Mouse (Mus musculus) limb, embryonic 14.5 days (tissue): ENCODE results near the gene Mfap5. TPM values are rescaled to one million over a fixed set of nuclear protein-coding genes. Genes with fewer than 3 reads are reported as not detected.
"Not testable (repeated sequence)": the region's sequence is repeated elsewhere in the genome, so short reads cannot be mapped to it uniquely, and the experiment has no call there.

Experiments
- ATAC-seq: fragments of 200-750 bp; cut with Nextera tagmentation; 2 replicates; pipeline ENCODE4 v1.8.0; 2017; ENCODE audit warnings: low read depth, moderate number of reproducible peaks, moderate TSS enrichment; ENCODE audit not compliant: low FRiP score
- DNase-seq: peaks from one replicate; pipeline ENCODE4 v3.0.0-alpha.2; 2015; ENCODE audit warnings: low spot score
- H3K27ac ChIP-seq: fragments of 300-500 bp; sonication (generic); replicated peaks from 2 replicates; pipeline ENCODE4 v1.5.1; 2014; ENCODE audit warnings: low read depth, mild to moderate bottlenecking, low read length, moderate library complexity, mixed read lengths
- H3K27me3 ChIP-seq: fragments of 300-500 bp; sonication (generic); 2 replicates; pipeline ENCODE4 v1.6.1; 2014; ENCODE audit warnings: low read length, mixed read lengths; ENCODE audit not compliant: control insufficient read depth, insufficient read depth
- H3K36me3 ChIP-seq: fragments of 300-500 bp; sonication (generic); 2 replicates; pipeline ENCODE4 v1.6.1; 2014; ENCODE audit warnings: mild to moderate bottlenecking, low read length, moderate library complexity, mixed read lengths; ENCODE audit not compliant: control insufficient read depth, insufficient read depth
- H3K4me1 ChIP-seq: fragments of 300-500 bp; sonication (generic); 2 replicates; pipeline ENCODE4 v1.6.1; 2014; ENCODE audit warnings: antibody characterized with exemption, low read length, mixed read lengths; ENCODE audit not compliant: control insufficient read depth, insufficient read depth
- H3K4me2 ChIP-seq: fragments of 300-500 bp; sonication (generic); replicated peaks from 2 replicates; pipeline ENCODE4 v1.6.1; 2014; ENCODE audit warnings: low read depth, mild to moderate bottlenecking, low read length, moderate library complexity; ENCODE audit not compliant: severe bottlenecking
- H3K4me3 ChIP-seq: fragments of 300-500 bp; sonication (generic); replicated peaks from 2 replicates; pipeline ENCODE4 v1.5.1; 2014; ENCODE audit warnings: low read length
- H3K9ac ChIP-seq: fragments of 300-500 bp; sonication (generic); 2 replicates; pipeline ENCODE4 v1.6.1; 2014; ENCODE audit warnings: mild to moderate bottlenecking, low read depth, low read length, moderate library complexity; ENCODE audit not compliant: severe bottlenecking
- H3K9me3 ChIP-seq: fragments of 300-500 bp; sonication (generic); 2 replicates; pipeline ENCODE4 v1.6.1; 2016; ENCODE audit warnings: low read length; ENCODE audit not compliant: control insufficient read depth
- POLR2A ChIP-seq: fragments of 200-500 bp; IDR thresholded peaks from 2 replicates; pipeline ENCODE4 v1.8.0; 2012; ENCODE audit warnings: inconsistent platforms, mild to moderate bottlenecking, moderate library complexity, borderline replicate concordance; ENCODE audit not compliant: insufficient read depth, insufficient read length; ENCODE audit errors: extremely low read depth
- WGBS: fragments of 180-500 bp; shearing (Covaris S2); extraction: QIAGEN DNeasy Blood & Tissue Kit; methylation state at CpG from one replicate; pipeline ENCODE4 v1.1.7; 2014; 5-methylcytosine and 5-hydroxymethylcytosine counted together
- polyA plus RNA-seq, 2 experiments: library from polyadenylated mRNA; depleted of rRNA in 1 of 2; stranded (reverse) in 1 of 2; unstranded in 1 of 2; fragments of >200 nt; fragmentation: Nextera tagmentation in 1 of 2; extraction: Ambion mirVana in 1 of 2; gene quantifications; 2 replicates each; pipeline versions ENCODE4 v1.2.1 to v1.2.3; 2012 to 2014

Mfap5 gene
- polyA plus RNA-seq, 2 experiments: 33.5 to 47.3 TPM

DNA sequence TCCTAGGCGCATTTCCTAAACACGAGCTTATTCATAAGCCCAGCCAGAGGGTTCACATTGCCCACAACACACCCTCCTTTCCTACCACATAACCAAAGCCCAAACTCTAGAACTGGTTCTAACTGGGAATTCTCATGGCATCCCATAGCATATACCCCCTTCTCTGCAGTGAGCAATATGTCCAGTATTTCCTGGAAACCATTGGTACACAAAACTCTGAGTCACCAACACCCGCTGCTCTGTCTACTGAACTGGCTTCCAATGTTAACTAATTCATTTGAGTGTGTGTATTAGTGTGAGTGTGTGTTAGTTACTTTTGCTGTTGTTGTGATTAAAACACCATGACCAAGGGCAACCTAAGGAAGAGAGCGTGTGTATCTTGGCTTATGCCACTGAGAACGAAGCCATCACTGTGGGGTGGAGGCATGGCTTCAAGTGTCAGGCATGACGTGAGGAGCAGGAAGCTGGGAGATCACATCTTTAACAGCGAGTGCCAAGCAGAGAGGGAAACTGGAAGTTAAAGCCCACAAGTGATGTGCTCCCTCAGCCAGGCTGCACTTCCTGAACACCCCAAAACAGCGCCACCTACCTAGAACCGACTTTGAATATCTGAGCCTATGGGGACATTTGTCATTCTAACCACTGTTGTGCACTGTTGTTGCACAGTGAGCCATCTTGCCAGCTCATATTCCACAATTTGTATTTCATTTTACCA, 59.6 kb downstream of the Mfap5 start:
- TF ChIP-seq POLR2A: no peak
- WGBS: 93% methylated on average over 9 of the region's 9 CpGs
- ATAC-seq: no peak

GRCm38 (mm10) chr6:122569113-122569512, 63.5 kb downstream of the Mfap5 start:
- TF ChIP-seq POLR2A: no peak
- Histone ChIP-seq H3K9me3 (no peaks in the 10 kb centered on the region), H3K27ac (no peak overlapping the region), H3K4me1 (no peaks in the 10 kb centered on the region), H3K27me3 (no peaks in the 10 kb centered on the region), H3K36me3 (no peaks in the 10 kb centered on the region), H3K4me3 (no peak overlapping the region), H3K4me2 (no peak overlapping the region), H3K9ac (no peak overlapping the region)
- WGBS: 58% methylated on average over 5 of the region's 5 CpGs
- no peak for ATAC-seq
- DNase-seq: no peak

More for the DNA sequence above, 59.6 kb downstream of the Mfap5 start:
- Histone ChIP-seq H3K4me1 (no peaks in the 10 kb centered on the region), H3K27ac (no peak overlapping the region), H3K4me2 (no peak overlapping the region), H3K9me3 (no peaks in the 10 kb centered on the region), H3K27me3 (no peaks in the 10 kb centered on the region), H3K4me3 (no peak overlapping the region), H3K36me3 (no peaks in the 10 kb centered on the region), H3K9ac (no peak overlapping the region)
- DNase-seq: no peak

GRCm38 (mm10) chr6:122569762-122570161, 64.1 kb downstream of the Mfap5 start:
- no peak for DNase-seq
- H3K4me2 ChIP-seq: no peak overlapping the region
- H3K36me3 ChIP-seq: no peaks in the 10 kb centered on the region
- no peaks in the 10 kb centered on the region for H3K27me3 ChIP-seq
- TF ChIP-seq POLR2A: no peak
- H3K4me3 ChIP-seq: no peak overlapping the region
- H3K27ac ChIP-seq: no peak overlapping the region
- no peak for ATAC-seq
- H3K9ac ChIP-seq: no peak overlapping the region
- WGBS: 80% methylated on average over 1 of the region's 1 CpGs
- H3K4me1 ChIP-seq: no peaks in the 10 kb centered on the region
- H3K9me3 ChIP-seq: no peaks in the 10 kb centered on the region

- Histone ChIP-seq H3K4me2 (no peak overlapping the region), H3K4me3 (no peak overlapping the region), H3K9me3 (no peaks in the 10 kb centered on the region), H3K27me3 (no peaks in the 10 kb centered on the region), H3K4me1 (no peaks in the 10 kb centered on the region), H3K27ac (no peak overlapping the region), H3K9ac (no peak overlapping the region), H3K36me3 (no peaks in the 10 kb centered on the region)
- WGBS: 53% methylated on average over 8 of the region's 8 CpGs
- no peak for ATAC-seq
- no peak for TF ChIP-seq POLR2A
- DNase-seq: no peak
Observed at GRCm38 (mm10) chr6:122570695-122571616, 65.3 kb downstream of the Mfap5 start.

DNA sequence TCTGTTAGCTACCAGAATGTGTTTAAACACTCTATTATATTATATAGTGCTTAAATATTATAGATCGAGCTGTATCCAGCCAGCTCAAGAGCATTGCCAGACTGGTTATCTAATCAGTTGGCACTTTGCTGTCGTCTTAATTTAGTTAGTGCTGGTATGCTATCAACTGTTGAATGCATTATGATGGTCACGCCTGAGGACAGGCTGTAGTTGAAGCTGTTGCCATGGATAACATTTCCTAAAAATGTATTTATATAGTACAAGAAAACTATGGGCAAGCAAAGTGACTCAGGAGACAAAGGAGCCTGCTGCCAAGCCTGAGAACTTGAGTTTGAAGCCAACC, 65.9 kb downstream of the Mfap5 start:
- no peaks in the 10 kb centered on the region for H3K9me3 ChIP-seq
- ATAC-seq (no peak), DNase-seq (no peak)
- no peak overlapping the region for H3K9ac ChIP-seq
- H3K4me3 ChIP-seq: no peak overlapping the region
- H3K27ac ChIP-seq: no peak overlapping the region
- TF ChIP-seq POLR2A: no peak
- H3K27me3 ChIP-seq: no peaks in the 10 kb centered on the region
- H3K4me1 ChIP-seq: no peaks in the 10 kb centered on the region
- H3K4me2 ChIP-seq: no peak overlapping the region
- WGBS: 82% methylated on average over 3 of the region's 3 CpGs
- no peaks in the 10 kb centered on the region for H3K36me3 ChIP-seq

DNA sequence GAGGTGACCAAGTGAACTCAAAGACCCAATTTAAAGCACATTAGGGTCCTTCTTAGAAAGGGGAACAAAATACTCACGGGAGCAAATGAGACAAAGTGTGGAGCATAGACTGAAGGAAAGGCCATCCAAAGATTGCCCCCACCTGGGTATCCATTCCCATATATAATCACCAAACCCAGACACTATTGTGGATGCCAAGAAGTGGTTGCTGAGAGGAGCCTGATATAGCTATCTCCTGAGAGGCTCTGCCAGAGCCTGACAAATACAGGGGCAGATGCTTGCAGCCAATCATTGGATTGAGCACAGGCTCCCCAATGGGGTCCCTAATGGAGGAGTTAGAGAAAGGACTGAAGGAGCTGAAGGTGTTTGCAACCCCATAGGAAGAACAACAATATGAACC, 69.4 kb downstream of the Mfap5 start:
- 85% methylated on average over 1 of the region's 1 CpGs for WGBS
- H3K36me3 ChIP-seq, H3K9me3 ChIP-seq, DNase-seq, ATAC-seq, H3K27me3 ChIP-seq, H3K4me3 ChIP-seq, H3K4me1 ChIP-seq, H3K4me2 ChIP-seq, H3K27ac ChIP-seq, H3K9ac ChIP-seq: not testable (repeated sequence)
